Mouse (Mus musculus) stomach, embryonic 15.5 days (tissue): ENCODE results near the gene Acsf3. TPM values are rescaled to one million over a fixed set of nuclear protein-coding genes. Genes with fewer than 3 reads are reported as not detected.

Experiments used
- ATAC-seq: fragments of 200-750 bp; cut with Nextera tagmentation; 2 replicates; pipeline ENCODE4 v1.8.0; 2017; ENCODE audit warnings: low read depth, moderate number of reproducible peaks, moderate TSS enrichment; ENCODE audit not compliant: insufficient read depth, low FRiP score
- H3K27ac ChIP-seq: fragments of 300-500 bp; sonication (generic); 2 replicates; pipeline ENCODE4 v1.5.1; 2015; ENCODE audit warnings: mild to moderate bottlenecking, inconsistent platforms
- H3K27me3 ChIP-seq: fragments of 300-500 bp; sonication (generic); replicated peaks from 2 replicates; pipeline ENCODE4 v1.6.1; 2015; ENCODE audit warnings: inconsistent platforms
- H3K36me3 ChIP-seq: fragments of 300-500 bp; sonication (generic); 2 replicates; pipeline ENCODE4 v1.6.1; 2015; ENCODE audit warnings: inconsistent platforms
- H3K4me1 ChIP-seq: fragments of 300-500 bp; sonication (generic); 2 replicates; pipeline ENCODE4 v1.6.1; 2015; ENCODE audit warnings: inconsistent platforms
- H3K4me2 ChIP-seq: fragments of 300-500 bp; sonication (generic); 2 replicates; pipeline ENCODE4 v1.6.1; 2015; ENCODE audit warnings: mild to moderate bottlenecking, inconsistent platforms
- H3K4me3 ChIP-seq: fragments of 300-500 bp; sonication (generic); replicated peaks from 2 replicates; pipeline ENCODE4 v1.5.1; 2015; ENCODE audit warnings: inconsistent platforms
- H3K9ac ChIP-seq: fragments of 300-500 bp; sonication (generic); 2 replicates; pipeline ENCODE4 v1.6.1; 2015; ENCODE audit warnings: inconsistent platforms
- H3K9me3 ChIP-seq: fragments of 300-500 bp; sonication (generic); 2 replicates; pipeline ENCODE4 v1.6.1; 2016; ENCODE audit warnings: inconsistent platforms
- whole genome bisulfite sequencing: fragments of 180-500 bp; shearing (Covaris S2); methylation state at CpG from one replicate; pipeline ENCODE4 v1.1.7; 2015; 5-methylcytosine and 5-hydroxymethylcytosine counted together
- polyA plus RNA-seq: library from polyadenylated mRNA; unstranded; fragments of >200 nt; fragmentation: Nextera tagmentation; extraction: Ambion mirVana; gene quantifications from 2 replicates; pipeline ENCODE4 v1.2.1, GENCODE M21; 2015

The Acsf3 gene
- polyA plus RNA-seq, 1 experiment from 2014 or later: 16.5 TPM

DNA sequence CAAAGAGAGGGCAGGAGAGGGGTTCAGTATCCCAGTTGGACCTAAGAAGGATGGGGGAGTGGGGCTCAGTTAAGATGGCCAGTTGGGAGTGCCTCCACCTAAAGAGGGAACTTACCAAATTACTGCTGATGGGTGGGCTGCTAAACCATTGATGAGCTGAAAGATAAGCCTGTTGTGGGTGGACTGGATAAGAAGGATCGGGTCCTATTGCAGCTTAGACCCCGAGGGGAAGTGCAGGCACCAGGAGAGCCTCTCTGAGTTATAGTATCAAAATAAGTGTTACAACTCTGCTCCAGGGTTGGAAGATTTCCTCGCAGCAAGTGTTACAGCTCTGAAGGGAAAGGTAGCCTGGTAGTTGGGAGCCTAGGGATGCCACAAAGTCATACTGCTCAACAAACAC lies 68.9 kb downstream of the Acsf3 start:
- ATAC-seq: no peak
- no peak overlapping the region for H3K4me3 ChIP-seq
- H3K27me3 ChIP-seq: no peaks in the 10 kb centered on the region
- no peaks in the 10 kb centered on the region for H3K9me3 ChIP-seq
- H3K9ac ChIP-seq: no peak overlapping the region
- 0 out of 2 replicates have a peak, but pooled peaks cover 7% of the 10 kb centered on the region for H3K4me1 ChIP-seq
- H3K36me3 ChIP-seq: no peaks in the 10 kb centered on the region
- WGBS: 71% methylated on average over 3 of the region's 3 CpGs
- H3K27ac ChIP-seq: no peak overlapping the region
- no peak overlapping the region for H3K4me2 ChIP-seq

- ATAC-seq: no peak
- Histone ChIP-seq H3K9me3 (no peaks in the 10 kb centered on the region), H3K4me2 (no peak overlapping the region), H3K27ac (no peak overlapping the region), H3K36me3 (no peaks in the 10 kb centered on the region), H3K4me1 (0 out of 2 replicates have a peak, but pooled peaks cover 7% of the 10 kb centered on the region), H3K27me3 (no peaks in the 10 kb centered on the region), H3K9ac (no peak overlapping the region), H3K4me3 (no peak overlapping the region)
- 62% methylated on average over 4 of the region's 4 CpGs for WGBS
Observed at GRCm38 (mm10) chr8:122845662-122846061, 70.4 kb downstream of the Acsf3 start.

- Histone ChIP-seq H3K4me2 (peak within 1 kb of the TSS; percentile 36), H3K36me3 (no peaks in the 10 kb centered on the region), H3K4me1 (0 out of 2 replicates have a peak, but pooled peaks cover 7% of the 10 kb centered on the region), H3K9ac (no peak within 1 kb of the TSS), H3K9me3 (no peaks in the 10 kb centered on the region), H3K27me3 (no peaks in the 10 kb centered on the region), H3K4me3 (no peak within 1 kb of the TSS), H3K27ac (no peak within 1 kb of the TSS)
- ATAC-seq: peak; percentile 88
- 17% methylated on average over 18 of the region's 18 CpGs for whole genome bisulfite sequencing
Observed at GRCm38 (mm10) chr8:122847829-122848561, 72.7 kb downstream of the Acsf3 start, which contains the start of gene Cdh15. Gene Cdh15, plus strand, starts transcription at chr8:122847966.

DNA sequence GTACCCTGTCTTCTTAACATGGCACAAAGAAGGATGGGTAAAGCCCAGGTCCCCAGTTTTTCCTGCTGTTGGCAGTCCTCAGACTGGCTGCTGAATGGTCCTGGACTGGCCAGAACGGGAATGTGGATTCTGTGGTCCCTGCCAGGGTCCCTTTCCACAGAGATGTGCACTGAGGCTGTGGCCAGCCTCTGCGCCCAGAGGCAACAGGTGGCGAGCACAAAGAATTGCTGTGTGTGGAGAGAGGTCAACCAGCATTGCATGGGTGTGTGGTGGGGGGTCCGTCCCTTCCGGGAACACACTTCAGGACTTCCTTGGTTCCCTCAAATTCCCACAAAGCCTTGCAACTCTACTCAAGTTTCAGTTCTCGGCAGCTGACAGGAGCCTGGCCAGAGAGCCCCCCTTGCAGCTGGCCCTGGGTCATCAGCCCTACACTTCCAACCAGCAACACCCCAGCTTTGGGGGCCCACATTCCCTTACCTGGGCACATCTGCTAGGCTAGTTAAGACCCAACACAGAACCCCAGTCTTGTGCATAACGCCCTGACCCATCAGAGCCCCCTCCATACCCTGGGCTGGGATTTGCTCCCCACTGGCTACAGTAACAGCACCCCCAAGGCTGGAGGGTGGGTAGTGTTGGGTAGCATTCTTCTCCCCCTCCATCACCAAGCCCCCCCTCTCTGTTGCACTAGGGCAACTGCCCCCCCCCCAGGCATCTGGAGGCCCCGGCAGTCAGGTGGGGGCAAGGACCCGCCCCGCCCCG lies 74.0 kb downstream of the Acsf3 start:
- Histone ChIP-seq H3K27ac (no peak overlapping the region), H3K4me3 (no peak overlapping the region), H3K9me3 (no peaks in the 10 kb centered on the region), H3K4me1 (peaks cover 15% of the 10 kb centered on the region), H3K4me2 (no peak overlapping the region), H3K27me3 (no peaks in the 10 kb centered on the region), H3K36me3 (no peaks in the 10 kb centered on the region), H3K9ac (no peak overlapping the region)
- 64% methylated on average over 11 of the region's 11 CpGs for WGBS
- ATAC-seq: no peak

- Histone ChIP-seq H3K9me3 (no peaks in the 10 kb centered on the region), H3K4me2 (no peak overlapping the region), H3K36me3 (no peaks in the 10 kb centered on the region), H3K9ac (no peak overlapping the region), H3K4me1 (peaks cover 11% of the 10 kb centered on the region), H3K27me3 (no peaks in the 10 kb centered on the region), H3K4me3 (no peak overlapping the region), H3K27ac (no peak overlapping the region)
- no peak for ATAC-seq
- 61% methylated on average over 3 of the region's 3 CpGs for WGBS
Observed at GRCm38 (mm10) chr8:122850641-122851240, 75.5 kb downstream of the Acsf3 start.

GRCm38 (mm10) chr8:122851692-122852545 lies 76.6 kb downstream of the Acsf3 start:
- Histone ChIP-seq H3K4me2 (no peak overlapping the region), H3K27me3 (no peaks in the 10 kb centered on the region), H3K9me3 (no peaks in the 10 kb centered on the region), H3K4me1 (peaks cover 11% of the 10 kb centered on the region), H3K27ac (no peak overlapping the region), H3K36me3 (no peaks in the 10 kb centered on the region), H3K4me3 (no peak overlapping the region), H3K9ac (no peak overlapping the region)
- 80% methylated on average over 12 of the region's 12 CpGs for WGBS
- no peak for ATAC-seq

GRCm38 (mm10) chr8:122852546-122852905 lies 77.2 kb downstream of the Acsf3 start:
- H3K4me3 ChIP-seq: no peak overlapping the region
- WGBS: 67% methylated on average over 1 of the region's 1 CpGs
- ATAC-seq: no peak
- H3K9me3 ChIP-seq: no peaks in the 10 kb centered on the region
- H3K9ac ChIP-seq: no peak overlapping the region
- H3K36me3 ChIP-seq: no peaks in the 10 kb centered on the region
- H3K4me1 ChIP-seq: peaks cover 11% of the 10 kb centered on the region
- no peak overlapping the region for H3K27ac ChIP-seq
- H3K27me3 ChIP-seq: no peaks in the 10 kb centered on the region
- H3K4me2 ChIP-seq: no peak overlapping the region

GRCm38 (mm10) chr8:122853340-122853771 lies 78.1 kb downstream of the Acsf3 start:
- 26% methylated on average over 11 of the region's 11 CpGs for WGBS
- Histone ChIP-seq H3K27me3 (no peaks in the 10 kb centered on the region), H3K27ac (no peak overlapping the region), H3K4me1 (peaks cover 8% of the 10 kb centered on the region), H3K36me3 (no peaks in the 10 kb centered on the region), H3K4me2 (no peak overlapping the region), H3K9me3 (no peaks in the 10 kb centered on the region), H3K9ac (no peak overlapping the region), H3K4me3 (no peak overlapping the region)
- ATAC-seq: peak; percentile 50

DNA sequence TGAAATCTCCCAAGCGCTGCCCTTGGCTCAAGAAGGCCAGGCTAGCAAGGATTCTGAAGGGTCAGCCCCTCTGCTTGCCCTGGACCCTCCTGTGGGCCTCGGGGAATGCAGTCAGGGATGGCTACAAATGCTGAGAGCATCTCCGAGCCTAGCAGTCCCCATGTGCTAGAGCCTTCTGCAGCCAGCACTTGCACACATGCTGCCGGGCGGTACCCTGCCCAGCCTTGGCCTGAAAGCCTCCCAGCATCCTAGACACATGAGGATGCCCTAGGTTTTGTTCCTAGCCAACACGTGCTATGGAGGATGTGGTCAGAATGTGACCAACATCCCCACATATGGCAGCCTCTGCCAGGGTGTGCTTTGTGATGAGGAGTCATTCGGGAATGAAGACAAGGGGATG lies 79.1 kb downstream of the Acsf3 start:
- H3K4me3 ChIP-seq: no peak overlapping the region
- 58% methylated on average over 7 of the region's 7 CpGs for WGBS
- H3K36me3 ChIP-seq: no peaks in the 10 kb centered on the region
- ATAC-seq: no peak
- no peak overlapping the region for H3K4me2 ChIP-seq
- no peak overlapping the region for H3K27ac ChIP-seq
- H3K27me3 ChIP-seq: no peaks in the 10 kb centered on the region
- peaks cover 8% of the 10 kb centered on the region for H3K4me1 ChIP-seq
- no peaks in the 10 kb centered on the region for H3K9me3 ChIP-seq
- H3K9ac ChIP-seq: no peak overlapping the region

GRCm38 (mm10) chr8:122855123-122855522 lies 79.8 kb downstream of the Acsf3 start:
- no peak for ATAC-seq

DNA sequence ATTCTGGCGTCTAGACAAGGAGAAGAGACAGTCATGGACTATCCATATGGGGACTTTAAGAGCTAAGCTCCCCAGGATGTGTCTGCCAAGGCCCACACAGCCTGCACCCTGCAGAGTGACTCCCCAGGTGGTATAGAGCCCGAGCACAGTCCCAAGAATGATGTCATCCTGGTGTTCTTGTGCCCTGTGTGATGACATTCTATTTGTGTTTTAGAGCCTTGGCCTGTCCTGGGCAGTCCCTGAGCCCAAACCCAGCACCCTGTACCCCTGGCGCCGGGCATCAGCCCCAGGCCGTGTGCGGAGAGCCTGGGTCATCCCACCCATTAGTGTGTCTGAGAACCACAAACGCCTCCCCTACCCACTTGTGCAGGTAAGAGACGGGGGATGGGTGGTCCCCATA lies 81.0 kb downstream of the Acsf3 start:
- H3K27me3 ChIP-seq: no peaks in the 10 kb centered on the region
- no peaks in the 10 kb centered on the region for H3K36me3 ChIP-seq
- peaks cover 8% of the 10 kb centered on the region for H3K4me1 ChIP-seq
- 82% methylated on average over 8 of the region's 8 CpGs for WGBS
- H3K9me3 ChIP-seq: no peaks in the 10 kb centered on the region
- no peak overlapping the region for H3K4me2 ChIP-seq
- no peak overlapping the region for H3K27ac ChIP-seq
- ATAC-seq: no peak
- no peak overlapping the region for H3K4me3 ChIP-seq
- no peak overlapping the region for H3K9ac ChIP-seq

More at GRCm38 (mm10) chr8:122855123-122855522, 79.8 kb downstream of the Acsf3 start:
- WGBS: 82% methylated on average over 4 of the region's 4 CpGs
- no peak overlapping the region for H3K4me3 ChIP-seq
- H3K4me1 ChIP-seq: peaks cover 8% of the 10 kb centered on the region
- H3K27me3 ChIP-seq: no peaks in the 10 kb centered on the region
- H3K9ac ChIP-seq: no peak overlapping the region
- H3K9me3 ChIP-seq: no peaks in the 10 kb centered on the region
- H3K36me3 ChIP-seq: no peaks in the 10 kb centered on the region
- no peak overlapping the region for H3K27ac ChIP-seq
- no peak overlapping the region for H3K4me2 ChIP-seq
